Mouse (Mus musculus): ENCODE data around the gene Kif21b.

Gene Kif21b

DNA sequence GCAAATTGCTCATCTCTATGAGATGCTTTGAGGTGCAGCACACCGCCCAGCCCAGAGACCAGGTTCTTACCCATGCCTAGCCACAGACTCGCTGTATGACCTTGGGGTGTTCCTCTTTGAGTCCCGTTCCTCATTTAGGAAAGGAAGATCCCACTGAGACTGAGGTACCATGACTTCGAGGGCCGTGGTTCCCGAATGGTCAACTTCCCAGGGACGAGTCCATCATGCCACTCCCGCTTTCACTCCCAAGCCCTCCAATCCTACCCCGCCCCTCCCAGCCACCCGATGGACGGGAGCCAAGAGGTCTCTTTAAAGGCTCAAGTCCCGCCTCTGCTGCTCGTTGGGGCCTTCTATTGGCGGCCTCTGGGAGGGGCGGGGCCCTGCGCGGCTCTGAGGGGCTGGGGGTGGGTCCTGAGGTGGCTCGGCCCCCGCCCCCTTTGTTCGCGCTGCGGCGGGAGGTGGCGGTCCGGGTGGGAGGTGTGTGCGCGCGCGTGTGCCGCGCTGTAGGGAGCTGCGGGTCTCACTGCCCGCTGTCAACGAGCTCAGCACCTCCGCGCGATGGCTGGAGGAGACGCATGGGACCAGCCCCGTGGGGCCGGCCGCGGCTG lies at the start of gene Kif21b:
Gene Kif21b, plus strand, starts transcription at position 439 of the 608 bp plus-strand sequence.
- peak; percentile 92 for DNase-seq

GRCm38 (mm10) chr1:136085988-136086685 lies 45.1 kb upstream of the Kif21b start:
- DNase-seq = no peak

- DNase-seq = no peak
Observed at GRCm38 (mm10) chr1:136089368-136090165, 41.6 kb upstream of the Kif21b start.

DNA sequence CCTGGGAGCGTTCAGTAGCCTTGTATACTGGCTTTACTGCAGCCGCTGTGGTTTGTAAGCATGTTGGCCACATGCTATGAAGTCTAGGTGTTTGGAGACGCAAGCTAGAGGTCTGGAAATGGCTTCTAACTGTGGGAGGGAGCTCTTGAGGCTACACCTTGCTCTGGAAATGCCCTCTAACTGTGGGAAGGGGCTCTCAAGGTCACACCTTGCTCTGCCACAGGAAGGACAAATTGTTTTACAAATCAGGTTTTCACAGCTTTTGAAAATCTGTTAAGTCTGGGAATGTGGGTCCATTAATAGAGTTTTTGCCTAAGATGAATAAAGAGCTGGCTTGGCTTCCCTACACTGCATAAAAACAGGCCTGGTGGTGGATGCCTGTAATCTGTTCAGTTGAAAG lies 37.5 kb upstream of the Kif21b start:
- DNase-seq = no peak

GRCm38 (mm10) chr1:136094807-136095206 lies 36.4 kb upstream of the Kif21b start:
- DNase-seq = no peak

GRCm38 (mm10) chr1:136102094-136102493 lies 29.1 kb upstream of the Kif21b start:
- no peak for DNase-seq

- no peak for DNase-seq
Observed at GRCm38 (mm10) chr1:136102551-136102950, 28.6 kb upstream of the Kif21b start.

- no peak for DNase-seq
Observed at GRCm38 (mm10) chr1:136102981-136103380, 28.2 kb upstream of the Kif21b start.

GRCm38 (mm10) chr1:136103696-136104095 lies 27.5 kb upstream of the Kif21b start:
- no peak for DNase-seq

GRCm38 (mm10) chr1:136104741-136105140 lies 26.4 kb upstream of the Kif21b start:
- DNase-seq = no peak

GRCm38 (mm10) chr1:136109464-136109863 lies 21.7 kb upstream of the Kif21b start:
- DNase-seq = no peak

- DNase-seq = peak; percentile 82
Observed at GRCm38 (mm10) chr1:136116183-136116582, 15.0 kb upstream of the Kif21b start.

DNA sequence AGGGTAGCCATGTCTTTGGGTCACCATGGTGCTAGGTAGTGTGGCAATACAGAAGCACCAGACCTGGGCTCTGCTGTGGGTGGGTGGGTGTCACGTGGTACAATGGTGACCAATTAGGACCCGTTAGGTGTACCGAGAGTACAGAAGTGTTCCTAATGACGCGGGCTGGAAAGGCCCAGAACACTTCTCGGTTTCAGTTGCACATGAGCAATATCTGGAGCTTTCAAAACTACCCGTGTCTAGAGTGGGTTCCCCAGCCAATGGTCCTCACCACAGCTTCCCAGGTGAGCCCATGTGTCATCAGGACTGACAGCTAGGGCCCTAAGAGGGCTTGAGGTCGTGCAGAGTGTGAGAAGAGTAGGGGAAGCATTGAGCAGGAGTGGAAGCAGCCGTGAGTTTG lies 14.1 kb upstream of the Kif21b start:
- DNase-seq = no peak

GRCm38 (mm10) chr1:136118875-136119274 lies 12.3 kb upstream of the Kif21b start:
- no peak for DNase-seq

GRCm38 (mm10) chr1:136119571-136120262 lies 11.5 kb upstream of the Kif21b start:
- DNase-seq = no peak

- no peak for DNase-seq
Observed at GRCm38 (mm10) chr1:136120263-136120603, 11.0 kb upstream of the Kif21b start.

DNA sequence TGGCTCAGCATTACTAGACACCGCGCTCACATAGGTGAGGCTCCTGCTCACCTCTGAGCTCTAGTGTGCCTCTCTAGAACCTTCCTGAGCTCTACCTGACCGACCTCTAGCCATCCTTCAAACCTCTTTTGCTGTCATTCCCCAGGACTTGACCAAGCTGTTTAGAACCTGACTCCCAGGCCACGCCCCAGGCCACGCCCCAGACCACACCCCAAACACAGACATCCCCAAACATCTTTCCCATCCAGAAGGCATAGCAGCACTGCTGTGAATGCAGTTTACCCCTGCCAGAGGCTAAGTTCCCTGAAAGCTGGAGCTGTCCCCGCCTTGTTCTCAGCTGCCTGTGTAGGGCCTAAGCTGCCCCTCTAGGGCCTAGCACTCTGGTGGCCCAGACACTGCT lies 10.4 kb upstream of the Kif21b start:
- DNase-seq = no peak

- DNase-seq = no peak
Observed at GRCm38 (mm10) chr1:136122030-136122429, 9.2 kb upstream of the Kif21b start.

DNA sequence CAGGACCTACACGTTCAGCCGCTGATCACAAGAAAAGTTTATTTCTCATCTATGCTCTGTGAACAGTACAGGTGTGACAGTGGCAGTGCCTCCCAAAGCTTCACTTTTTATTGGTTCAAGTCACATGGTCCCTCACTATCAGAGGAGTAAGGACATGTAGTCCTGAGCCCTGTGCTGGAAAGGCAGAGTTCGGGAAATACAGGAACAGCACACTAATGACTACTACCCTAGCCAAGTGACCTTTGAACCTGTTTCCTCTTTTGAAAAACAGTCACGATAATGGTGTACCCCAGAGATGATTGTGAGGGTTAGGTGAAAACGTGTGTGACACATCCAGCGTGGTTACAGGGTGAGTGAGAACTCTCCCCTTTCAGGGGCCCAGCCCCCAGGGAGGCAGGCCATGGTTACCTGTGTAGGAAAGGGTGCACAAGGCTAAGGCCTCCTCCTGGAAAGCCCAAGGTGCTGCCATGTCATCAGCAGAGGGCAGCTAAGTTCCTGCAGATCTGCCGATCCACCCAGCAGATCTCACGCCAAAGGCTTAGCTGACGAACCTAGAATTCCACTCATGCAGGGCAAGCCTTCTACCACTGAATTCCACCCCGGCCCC lies 4.9 kb upstream of the Kif21b start:
- no peak for DNase-seq

- peak; percentile 72 for DNase-seq
Observed at GRCm38 (mm10) chr1:136126895-136127294, 4.3 kb upstream of the Kif21b start.

DNA sequence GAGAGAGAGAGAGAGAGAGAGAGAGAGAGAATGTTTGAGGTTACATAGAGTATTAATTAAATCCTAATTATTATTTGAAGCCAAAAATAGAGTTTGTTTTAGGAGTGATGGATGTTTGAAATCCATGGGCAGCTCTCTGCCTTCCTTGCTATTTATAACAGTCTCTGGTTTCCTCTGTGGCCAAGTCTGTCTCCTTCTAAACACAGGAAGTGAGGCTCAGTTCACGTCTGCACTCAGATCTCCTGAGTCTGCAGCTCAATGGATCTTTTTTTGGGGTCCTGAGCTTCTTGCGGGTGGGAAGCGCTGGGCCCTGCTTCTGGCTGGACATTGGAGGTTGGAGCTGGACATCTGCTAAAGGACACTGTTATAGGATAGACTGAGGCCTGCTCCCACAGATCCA lies 3.3 kb upstream of the Kif21b start:
- DNase-seq = no peak

GRCm38 (mm10) chr1:136128416-136128815 lies 2.8 kb upstream of the Kif21b start:
- DNase-seq = no peak

Measured in kidney, postnatal 10 days (tissue).